ENCODE assay signal across 11 mouse cellular contexts in genomic region chr2:61804382-61804840, GRCm38 (mm10). TPM values are rescaled to one million over a fixed set of nuclear protein-coding genes. Genes with fewer than 3 reads are reported as not detected.
DNase-seq lines count a peak whose midpoint lies in the region; ATAC-seq and TF ChIP-seq lines count a peak whose summit lies in the region.
"Had no signal": no experiment of that assay in that cellular context is flagged by ENCODE, and none has a peak within 500 bp of the region (broad histone marks: within the 10 kb centered on the region; RNA-seq: fewer than 3 reads in every experiment).

No protein-coding gene starts in this region.

- H3K4me2 ChIP-seq in hindbrain, embryonic 11.5 days (replicated peaks; ENCODE audit: low read depth, low read length) = no peak overlapping the region
- H3K4me2 ChIP-seq in hindbrain, embryonic 12.5 days (replicated peaks) = no peak overlapping the region
- H3K4me2 ChIP-seq in forebrain, embryonic 13.5 days = peak overlapping the region; percentile 49
- H3K4me2 ChIP-seq in intestine, embryonic 15.5 days (replicated peaks) = no peak overlapping the region

- peaks cover 5% of the 10 kb centered on the region for H3K4me1 ChIP-seq in hindbrain, embryonic 11.5 days (replicated peaks; ENCODE audit: control insufficient read depth, insufficient read depth, low read length)
- H3K4me1 ChIP-seq in hindbrain, embryonic 12.5 days = peaks cover 11% of the 10 kb centered on the region
- H3K4me1 ChIP-seq in forebrain, embryonic 13.5 days = peaks cover 33% of the 10 kb centered on the region
- 0 out of 2 replicates have a peak, but pooled peaks cover 18% of the 10 kb centered on the region for H3K4me1 ChIP-seq in intestine, embryonic 15.5 days (replicated peaks)

- 2% methylated on average over 10 of the region's 10 CpGs for WGBS in hindbrain, embryonic 11.5 days
- WGBS in hindbrain, embryonic 12.5 days = 6% methylated on average over 10 of the region's 10 CpGs
- 1% methylated on average over 10 of the region's 10 CpGs for WGBS in forebrain, embryonic 13.5 days
- WGBS in intestine, embryonic 15.5 days = 3% methylated on average over 10 of the region's 10 CpGs

- no peaks in the 10 kb centered on the region for H3K36me3 ChIP-seq in hindbrain, embryonic 11.5 days (ENCODE audit: control insufficient read depth, insufficient read depth, low read length)
- H3K36me3 ChIP-seq in hindbrain, embryonic 12.5 days = 0 out of 2 replicates have a peak, but pooled peaks cover 4% of the 10 kb centered on the region
- H3K36me3 ChIP-seq in forebrain, embryonic 13.5 days (ENCODE audit: poor library complexity, severe bottlenecking) = no peaks in the 10 kb centered on the region
- no peaks in the 10 kb centered on the region for H3K36me3 ChIP-seq in intestine, embryonic 15.5 days

- TF ChIP-seq POLR2A in brain, embryonic 14.5 days (IDR thresholded peaks at IDR 0.05; ENCODE audit: borderline replicate concordance, extremely low read depth, insufficient read depth, insufficient read length, poor library complexity, severe bottlenecking) = no peak

- no peak for ATAC-seq in hindbrain, embryonic 11.5 days (ENCODE audit: low FRiP score)
- no peak for ATAC-seq in hindbrain, embryonic 12.5 days (ENCODE audit: low FRiP score)
- ATAC-seq in forebrain, embryonic 13.5 days = peak; percentile 57
- ATAC-seq in intestine, embryonic 15.5 days = no peak
- ATAC-seq: intestine, postnatal 0 days had no signal

- TF ChIP-seq CTCF in brain, embryonic 14.5 days (IDR thresholded peaks at IDR 0.05; ENCODE audit: borderline replicate concordance, extremely low read depth, insufficient read depth, insufficient read length) = no peak

- no peaks in the 10 kb centered on the region for H3K9me3 ChIP-seq in hindbrain, embryonic 11.5 days (ENCODE audit: control insufficient read depth, low read length)
- no peaks in the 10 kb centered on the region for H3K9me3 ChIP-seq in hindbrain, embryonic 12.5 days (replicated peaks)
- no peaks in the 10 kb centered on the region for H3K9me3 ChIP-seq in forebrain, embryonic 13.5 days (replicated peaks)
- no peaks in the 10 kb centered on the region for H3K9me3 ChIP-seq in intestine, embryonic 15.5 days

- H3K27me3 ChIP-seq in hindbrain, embryonic 11.5 days (ENCODE audit: control insufficient read depth, insufficient read depth, low read length) = peaks cover 47% of the 10 kb centered on the region
- peaks cover 74% of the 10 kb centered on the region for H3K27me3 ChIP-seq in hindbrain, embryonic 12.5 days
- peaks cover 55% of the 10 kb centered on the region for H3K27me3 ChIP-seq in forebrain, embryonic 13.5 days
- H3K27me3 ChIP-seq in intestine, embryonic 15.5 days (replicated peaks) = peaks cover 64% of the 10 kb centered on the region

- intact Hi-C loops in left cerebral cortex, postnatal 14 days (cut with DNase I) = loop anchor here (2.0 kb wide), 1 partner anchor 150 kb away; no protein-coding TSS in a partner anchor

- DNase-seq in hindbrain, embryonic 11.5 days (ENCODE audit: low spot score) = peak; percentile 65
- DNase-seq in brain, embryonic 14.5 days (ENCODE audit: low read depth) = peak; percentile 92
- peak; percentile 70 to 82 for DNase-seq in left cerebral cortex, postnatal 14 days (ENCODE audit: low spot score in 2 of 2)
- DNase-seq in thymus, postnatal 14 days = no peak
- no peak for DNase-seq in kidney, adult 11 months
- DNase-seq: adrenal gland, postnatal 10 days; lung, adult 18-20 months had no signal

- H3K4me3 ChIP-seq in hindbrain, embryonic 11.5 days (ENCODE audit: low read depth, low read length) = no peak overlapping the region
- H3K4me3 ChIP-seq in hindbrain, embryonic 12.5 days = no peak overlapping the region
- H3K4me3 ChIP-seq in forebrain, embryonic 13.5 days = peak overlapping the region; percentile 54
- H3K4me3 ChIP-seq in intestine, embryonic 15.5 days (replicated peaks) = no peak overlapping the region

- H3K27ac ChIP-seq in hindbrain, embryonic 11.5 days (ENCODE audit: low read depth, low read length) = no peak overlapping the region
- no peak overlapping the region for H3K27ac ChIP-seq in hindbrain, embryonic 12.5 days
- peak overlapping the region; percentile 97 for H3K27ac ChIP-seq in forebrain, embryonic 13.5 days
- no peak overlapping the region for H3K27ac ChIP-seq in intestine, embryonic 15.5 days

- no peak overlapping the region for H3K9ac ChIP-seq in hindbrain, embryonic 11.5 days (ENCODE audit: low read depth, low read length)
- H3K9ac ChIP-seq in hindbrain, embryonic 12.5 days = no peak overlapping the region
- peak overlapping the region; percentile 84 for H3K9ac ChIP-seq in forebrain, embryonic 13.5 days
- H3K9ac ChIP-seq in intestine, embryonic 15.5 days = no peak overlapping the region

RNA-seq across cellular contexts. Expression of gene Tbr1, which starts 1.7 kb away (rescaled TPM):
- polyA plus RNA-seq in hindbrain, embryonic 11.5 days (2014; fragmentation: Nextera tagmentation; extraction: Ambion mirVana) = 0.11 TPM in 1 of 2 replicates, not detected in the other
- 0.14 and 0.54 TPM in 2 replicates for polyA plus RNA-seq in hindbrain, embryonic 12.5 days (2016; fragmentation: Nextera tagmentation; extraction: Ambion mirVana)
- polyA plus RNA-seq in brain, embryonic 14.5 days (2012; rRNA removed) = 33.8 and 60.1 TPM in 2 replicates
- 36.3 and 45.1 TPM in 2 replicates for polyA plus RNA-seq in forebrain, embryonic 13.5 days (2015; fragmentation: Nextera tagmentation; extraction: Ambion mirVana)
- total RNA-seq in left cerebral cortex, postnatal 14 days (2021) = 100 to 1,000 TPM; 110 to 113 TPM
- polyA plus RNA-seq in intestine, embryonic 15.5 days (2015; fragmentation: Nextera tagmentation; extraction: Ambion mirVana) = 0.09 TPM in 1 of 2 replicates, not detected in the other
- polyA plus RNA-seq: intestine, postnatal 0 days had no signal

Comparison
In these comparisons a context has a peak if more than half of its experiments do, and no peak if none do; other contexts are left out.
1. DNase-seq: peak in hindbrain, embryonic 11.5 days (single experiment), brain, embryonic 14.5 days (single experiment) and left cerebral cortex, postnatal 14 days (2 of 2); none in thymus, postnatal 14 days (single experiment) and kidney, adult 11 months (single experiment).
2. RNA of gene Tbr1, which starts 1.7 kb away (polyA plus RNA-seq): 36.3 to 45.1 TPM in forebrain, embryonic 13.5 days and 33.8 to 60.1 TPM in brain, embryonic 14.5 days; 0.14 to 0.54 TPM in hindbrain, embryonic 12.5 days, 0.11 TPM in hindbrain, embryonic 11.5 days and 0.09 TPM in intestine, embryonic 15.5 days; every median in the first group is over 10 times any median in the second.